Mouse (Mus musculus): Measurements from ENCODE around the gene Plxna2.

The Plxna2 gene

GRCm38 (mm10) chr1:194704171-194704855 lies 86.3 kb downstream of the Plxna2 start:
- no peak for DNase-seq (ENCODE audit: extremely low spot score, low spot score)

- no peak for DNase-seq (ENCODE audit: extremely low spot score, low spot score)
Observed at GRCm38 (mm10) chr1:194706566-194706965, 88.5 kb downstream of the Plxna2 start.

GRCm38 (mm10) chr1:194712373-194712772 lies 94.4 kb downstream of the Plxna2 start:
- no peak for DNase-seq (ENCODE audit: extremely low spot score, low spot score)

- DNase-seq (ENCODE audit: extremely low spot score, low spot score), result no peak
Observed at GRCm38 (mm10) chr1:194714138-194715031, 96.4 kb downstream of the Plxna2 start.

- DNase-seq (ENCODE audit: extremely low spot score, low spot score), result no peak
Observed at GRCm38 (mm10) chr1:194717451-194717874, 99.4 kb downstream of the Plxna2 start.

- DNase-seq (ENCODE audit: extremely low spot score, low spot score), result peak; percentile 36
Observed at GRCm38 (mm10) chr1:194720406-194720805, 102.4 kb downstream of the Plxna2 start.

GRCm38 (mm10) chr1:194721260-194721659 lies 103.2 kb downstream of the Plxna2 start:
- DNase-seq (ENCODE audit: extremely low spot score, low spot score), result no peak

- peak; percentile 50 for DNase-seq (ENCODE audit: extremely low spot score, low spot score)
Observed at GRCm38 (mm10) chr1:194722329-194722728, 104.3 kb downstream of the Plxna2 start.

- DNase-seq (ENCODE audit: extremely low spot score, low spot score), result no peak
Observed at GRCm38 (mm10) chr1:194734836-194735235, 116.8 kb downstream of the Plxna2 start.

GRCm38 (mm10) chr1:194739894-194740293 lies 121.9 kb downstream of the Plxna2 start:
- DNase-seq (ENCODE audit: extremely low spot score, low spot score), result no peak

- no peak for DNase-seq (ENCODE audit: extremely low spot score, low spot score)
Observed at GRCm38 (mm10) chr1:194742901-194743422, 124.9 kb downstream of the Plxna2 start.

GRCm38 (mm10) chr1:194745177-194745934 lies 127.3 kb downstream of the Plxna2 start:
- DNase-seq (ENCODE audit: extremely low spot score, low spot score), result no peak

- no peak for DNase-seq (ENCODE audit: extremely low spot score, low spot score)
Observed at GRCm38 (mm10) chr1:194746332-194747249, 128.6 kb downstream of the Plxna2 start.

GRCm38 (mm10) chr1:194747258-194747657 lies 129.2 kb downstream of the Plxna2 start:
- DNase-seq (ENCODE audit: extremely low spot score, low spot score), result no peak

- peak; percentile 39 for DNase-seq (ENCODE audit: extremely low spot score, low spot score)
Observed at GRCm38 (mm10) chr1:194753168-194753567, 135.2 kb downstream of the Plxna2 start.

GRCm38 (mm10) chr1:194756001-194756400 lies 138.0 kb downstream of the Plxna2 start:
- no peak for DNase-seq (ENCODE audit: extremely low spot score, low spot score)

GRCm38 (mm10) chr1:194756409-194756808 lies 138.4 kb downstream of the Plxna2 start:
- no peak for DNase-seq (ENCODE audit: extremely low spot score, low spot score)

GRCm38 (mm10) chr1:194756863-194757262 lies 138.8 kb downstream of the Plxna2 start:
- DNase-seq (ENCODE audit: extremely low spot score, low spot score), result no peak

- no peak for DNase-seq (ENCODE audit: extremely low spot score, low spot score)
Observed at GRCm38 (mm10) chr1:194761432-194762212, 143.6 kb downstream of the Plxna2 start.

- no peak for DNase-seq (ENCODE audit: extremely low spot score, low spot score)
Observed at GRCm38 (mm10) chr1:194762896-194763295, 144.9 kb downstream of the Plxna2 start.

Data from neural tube, embryonic 10.5 days (tissue).